22 mouse cellular contexts compared by ENCODE assay signal in the genomic region with DNA sequence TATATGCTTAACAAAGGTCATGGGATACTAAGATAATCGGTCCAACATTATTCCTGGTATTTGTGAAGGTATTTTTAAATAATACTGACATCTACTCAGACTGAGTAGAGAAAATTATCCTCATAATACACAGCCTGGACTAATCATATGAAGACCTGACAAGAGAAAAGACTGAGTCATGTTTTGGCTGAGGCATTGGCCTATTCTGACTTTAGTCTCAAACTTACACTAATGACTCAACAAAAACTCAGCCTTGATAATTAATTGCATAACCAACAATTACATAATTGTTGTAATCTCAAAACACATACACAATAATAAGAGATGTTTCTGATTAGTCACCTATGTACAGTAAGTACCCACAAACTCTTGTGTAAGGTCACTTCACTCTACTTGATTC.
"Had no signal": no experiment of that assay in that cellular context is flagged by ENCODE, and none has a peak within 500 bp of the region (broad histone marks: within the 10 kb centered on the region; RNA-seq: fewer than 3 reads in every experiment).

No protein-coding gene starts in this region.

- H3K9ac ChIP-seq: lung, embryonic 15.5 days; midbrain, embryonic 12.5 days; neural tube, embryonic 13.5 days; neural tube, embryonic 15.5 days had no signal

- H3K9me3 ChIP-seq: lung, embryonic 15.5 days; megakaryocyte, embryonic 14.5 days; midbrain, embryonic 10.5 days; midbrain, embryonic 12.5 days; neural tube, embryonic 13.5 days; neural tube, embryonic 15.5 days had no signal

- H3K4me2 ChIP-seq: lung, embryonic 15.5 days; midbrain, embryonic 12.5 days; neural tube, embryonic 13.5 days; neural tube, embryonic 15.5 days had no signal

- H3K27me3 ChIP-seq: lung, embryonic 15.5 days; megakaryocyte, embryonic 14.5 days; midbrain, embryonic 12.5 days; neural tube, embryonic 13.5 days; neural tube, embryonic 15.5 days had no signal

- ATAC-seq: lung, postnatal 0 days; midbrain, embryonic 16.5 days had no signal

- H3K4me1 ChIP-seq: lung, embryonic 15.5 days; megakaryocyte, embryonic 14.5 days; midbrain, embryonic 10.5 days; midbrain, embryonic 12.5 days; neural tube, embryonic 13.5 days; neural tube, embryonic 15.5 days had no signal

- H3K4me3 ChIP-seq: lung, embryonic 15.5 days; megakaryocyte, embryonic 14.5 days; midbrain, embryonic 10.5 days; midbrain, embryonic 12.5 days; myocyte; neural tube, embryonic 13.5 days; neural tube, embryonic 15.5 days had no signal

- H3K36me3 ChIP-seq: lung, embryonic 15.5 days; midbrain, embryonic 10.5 days; midbrain, embryonic 12.5 days; neural tube, embryonic 13.5 days; neural tube, embryonic 15.5 days had no signal

- H3K27ac ChIP-seq: lung, embryonic 15.5 days; macrophage; midbrain, embryonic 10.5 days; midbrain, embryonic 12.5 days; neural tube, embryonic 13.5 days; neural tube, embryonic 15.5 days had no signal

- DNase-seq: lung, adult 2 months; lung, postnatal 14 days; lung, postnatal 36 days; midbrain, embryonic 14.5 days; retina, postnatal 1 day; right cerebral cortex, adult 18-20 months; right cerebral cortex, postnatal 25 days; right cerebral cortex, postnatal 4 days; spleen, adult 18-20 months; thymus, adult 18-20 months; thymus, postnatal 14 days; thymus, postnatal 36 days had no signal
